Mouse (Mus musculus) thymus, adult 2 months (tissue): ENCODE data around the gene Dda1.
A peak's percentile ranks its signal among the peaks of the same experiment; 100 is the strongest.

Experiments used
- CTCF ChIP-seq: fragments of 200-500 bp; IDR thresholded peaks from 2 replicates; pipeline ENCODE4 v1.5.1; 2012; ENCODE audit warnings: mild to moderate bottlenecking, control low read depth, low read length, moderate library complexity, borderline replicate concordance; ENCODE audit not compliant: control insufficient read depth, poor library complexity, insufficient read depth; ENCODE audit errors: extremely low read depth
- POLR2A ChIP-seq: fragments of 200-500 bp; IDR thresholded peaks from 2 replicates; pipeline ENCODE4 v1.6.1; 2012; ENCODE audit warnings: mild to moderate bottlenecking, low read length, control low read depth, moderate library complexity; ENCODE audit not compliant: control insufficient read depth, poor library complexity, insufficient read depth; ENCODE audit errors: extremely low read depth

GRCm38 (mm10) chr8:71487691-71488445 is 18.9 kb downstream of the Dda1 start, which contains the start of gene Gtpbp3:
- TF ChIP-seq CTCF, result no peak
- TF ChIP-seq POLR2A, result 0 out of 2 replicates have a peak, but pooled peaks have one; percentile 37
